Mouse (Mus musculus): ENCODE data around the gene BC048562.
A peak's percentile ranks its signal among the peaks of the same experiment; 100 is the strongest.

BC048562 gene

DNA sequence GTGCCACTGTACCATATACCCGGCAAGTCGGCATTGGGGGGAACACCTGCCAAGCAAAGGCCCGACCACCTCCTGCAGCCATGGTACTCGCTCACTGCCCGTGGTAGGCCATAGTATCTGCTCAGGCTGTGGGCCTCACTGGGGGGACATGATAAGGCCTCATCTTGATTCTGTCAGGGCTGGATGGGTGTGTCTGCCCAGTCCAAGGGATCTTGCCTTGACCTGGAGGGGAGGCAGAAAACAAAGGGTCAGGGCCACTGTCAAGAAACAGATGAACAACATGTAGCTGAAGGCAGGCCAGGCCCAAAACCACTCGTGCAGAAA lies 14.8 kb downstream of the BC048562 start:
- no peak for DNase-seq (ENCODE audit: low read depth)

DNA sequence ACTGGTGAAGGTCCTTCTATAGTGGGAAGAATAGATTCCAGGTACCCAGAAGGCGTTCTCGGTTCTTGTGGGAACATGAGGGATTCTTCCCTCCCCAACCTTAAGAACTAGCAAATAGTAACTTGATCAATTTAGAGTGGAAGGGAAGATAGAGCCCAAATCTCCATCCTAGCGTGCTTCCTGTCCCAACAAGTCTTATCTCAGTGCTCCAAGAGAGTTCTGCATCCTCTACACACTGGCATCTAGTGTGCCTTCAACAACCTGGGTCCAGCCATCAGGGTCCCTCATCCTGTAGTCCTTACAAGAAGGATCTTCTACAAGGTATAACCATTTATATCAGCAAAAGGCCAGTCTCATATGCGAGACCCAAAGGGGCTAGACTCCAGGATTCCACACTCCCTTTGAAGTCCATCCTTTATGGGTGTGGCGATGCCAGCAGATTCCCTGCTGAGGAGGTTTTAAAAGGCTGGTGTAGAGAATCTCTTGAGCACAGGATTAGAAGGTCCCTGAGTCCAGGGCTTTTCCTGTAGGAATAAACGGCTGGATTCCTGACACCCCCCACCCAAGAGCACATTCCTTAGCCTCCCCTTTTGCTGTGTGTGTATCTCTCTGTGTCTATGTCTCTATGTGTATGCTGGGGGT lies 15.4 kb downstream of the BC048562 start:
- DNase-seq (ENCODE audit: low read depth), result peak; percentile 18

DNA sequence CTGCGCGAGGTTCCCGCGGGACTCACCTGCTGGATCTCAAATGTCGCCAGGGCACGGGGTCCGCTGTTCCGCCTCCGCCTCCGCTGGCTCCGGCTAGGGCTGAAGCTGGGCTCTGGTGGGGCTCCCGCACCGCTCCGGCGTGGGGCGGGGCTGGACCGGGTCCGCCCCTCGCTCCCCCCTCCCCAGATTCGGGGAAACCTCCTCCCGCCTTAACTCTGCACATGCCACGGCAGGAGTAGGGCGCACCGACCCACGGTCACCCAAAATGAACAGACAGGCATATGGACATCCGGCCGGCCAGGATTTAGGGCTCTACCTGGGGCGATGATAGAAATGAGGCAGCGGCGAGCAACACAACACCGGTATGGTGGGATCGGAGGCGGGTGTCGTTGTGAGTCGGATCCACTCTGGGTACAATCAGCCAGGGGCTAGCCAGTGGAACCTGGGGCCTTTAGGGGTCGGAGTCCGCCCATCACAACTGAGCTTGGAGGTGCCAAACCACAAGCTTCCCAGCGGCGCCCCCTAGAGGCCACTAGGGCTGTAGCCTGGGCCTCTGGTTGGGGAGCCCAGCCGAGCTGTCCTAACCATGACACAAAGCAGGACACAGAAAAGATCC lies 16.1 kb downstream of the BC048562 start:
- DNase-seq (ENCODE audit: low read depth), result peak; percentile 90

DNA sequence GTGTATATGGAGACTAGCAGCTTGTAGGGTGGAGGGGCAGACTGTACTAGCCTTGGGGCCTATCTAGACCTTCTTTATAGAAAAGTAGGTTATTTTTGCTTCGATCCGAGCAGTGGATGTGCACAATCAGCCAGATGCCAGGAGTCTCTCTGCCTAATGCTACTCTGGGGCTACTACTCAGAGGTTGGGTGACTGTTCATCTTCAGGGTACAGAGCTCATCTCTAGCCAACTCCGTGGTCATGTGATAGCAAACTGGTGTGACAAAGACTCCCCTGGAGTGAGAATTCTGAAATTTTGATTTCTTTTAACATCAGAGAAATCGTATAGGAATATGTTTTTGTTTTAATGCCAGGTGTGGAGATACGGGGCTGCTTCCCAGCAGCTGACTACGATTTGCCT lies 16.6 kb downstream of the BC048562 start:
- no peak for DNase-seq (ENCODE audit: low read depth)

DNA sequence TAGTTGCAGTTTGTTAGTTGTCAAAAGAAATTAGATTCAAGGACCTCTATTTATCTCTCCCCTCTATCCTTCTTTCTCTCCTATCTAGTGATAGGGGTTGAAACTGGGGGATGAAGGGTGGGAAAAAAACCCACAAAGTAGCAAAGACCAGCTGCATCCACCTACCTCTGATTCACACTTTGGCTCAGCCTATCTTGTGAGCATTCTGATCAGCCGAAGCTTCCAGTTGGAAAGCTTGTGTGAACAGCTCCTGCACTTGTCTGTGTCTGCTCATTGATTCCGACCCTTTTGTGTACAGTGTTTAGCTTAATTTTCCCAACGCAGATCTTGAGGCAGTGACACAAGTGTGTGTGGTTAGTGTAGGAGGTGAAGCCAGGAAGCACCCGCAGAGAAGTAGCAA lies 17.2 kb downstream of the BC048562 start:
- DNase-seq (ENCODE audit: low read depth), result no peak

DNA sequence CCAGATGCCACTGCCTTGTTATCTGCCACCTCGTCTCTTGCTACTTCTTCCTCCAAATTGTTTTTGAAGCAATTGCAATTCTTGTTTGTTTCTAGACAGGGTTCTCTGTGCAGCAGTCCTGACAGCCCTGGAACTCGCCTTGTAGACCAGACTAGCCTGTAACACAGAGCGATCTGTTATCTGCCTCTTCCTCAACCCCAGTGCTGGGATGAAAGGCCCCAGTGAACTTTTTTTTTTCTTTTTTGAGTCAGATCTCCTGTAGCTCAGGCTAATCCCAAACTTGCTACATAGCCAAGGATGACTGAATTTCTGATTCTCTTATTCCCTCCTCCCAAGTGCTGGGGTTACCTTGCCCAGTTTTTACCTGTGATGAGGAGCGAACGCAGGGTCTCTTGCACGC lies 18.1 kb downstream of the BC048562 start:
- DNase-seq (ENCODE audit: low read depth), result no peak

DNA sequence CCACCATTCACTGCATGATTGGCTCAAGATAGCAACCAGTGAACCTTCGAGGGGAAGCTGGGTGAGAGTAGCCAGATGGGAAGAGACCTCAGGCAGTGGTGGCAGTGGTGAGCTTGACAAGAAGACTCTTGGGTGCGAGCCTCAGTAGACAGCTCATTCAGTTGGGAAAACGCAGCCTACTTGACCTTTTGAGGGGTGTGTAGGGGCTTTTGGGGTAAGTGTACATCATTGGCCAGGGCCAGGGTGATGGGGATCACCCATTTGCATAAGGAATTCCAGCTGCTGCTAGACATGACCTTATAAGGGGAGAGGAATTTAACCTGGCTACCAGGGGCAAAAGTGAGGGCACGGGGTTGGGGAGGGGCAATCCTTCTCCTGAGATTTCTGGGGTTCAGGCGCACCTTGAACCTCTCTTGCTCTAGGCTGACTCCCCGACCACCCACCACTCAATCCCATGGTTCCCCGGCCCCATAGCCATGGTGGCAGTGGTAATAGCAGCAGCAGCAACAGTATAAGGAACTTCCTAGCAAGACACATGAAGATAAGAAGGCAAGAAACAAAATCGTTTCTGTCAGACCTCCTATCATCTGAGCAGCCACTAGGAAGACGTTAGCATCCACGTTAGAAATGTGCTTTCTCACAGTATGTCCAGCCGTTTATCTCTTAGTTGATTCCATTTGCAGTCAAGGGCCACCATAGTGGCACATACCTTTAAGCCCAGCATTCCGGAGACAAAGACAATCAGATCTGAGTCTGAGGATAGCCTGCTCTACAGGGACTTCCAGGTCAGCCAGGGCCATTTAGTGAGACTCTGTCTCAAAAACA lies 19.7 kb downstream of the BC048562 start:
- no peak for DNase-seq (ENCODE audit: low read depth)

DNA sequence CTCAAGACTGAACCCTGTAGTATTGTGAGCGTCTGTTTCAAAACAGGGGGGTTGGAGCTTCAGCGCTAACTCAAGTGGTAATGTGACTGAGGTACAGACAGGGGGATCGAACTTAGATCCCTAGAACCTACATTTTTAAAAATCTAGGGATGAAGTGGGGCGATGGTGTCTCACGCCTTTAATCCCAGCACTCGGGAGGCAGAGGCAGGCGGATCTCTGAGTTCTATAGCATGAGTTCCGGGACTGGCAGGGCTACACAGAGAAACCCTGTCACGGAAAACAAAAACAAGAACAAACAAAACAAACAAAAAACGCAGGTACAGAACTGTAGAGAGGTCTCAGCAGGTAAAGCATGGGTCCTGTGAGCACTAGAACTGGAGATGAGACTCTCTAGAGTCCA lies 20.7 kb downstream of the BC048562 start:
- DNase-seq (ENCODE audit: low read depth), result no peak

DNA sequence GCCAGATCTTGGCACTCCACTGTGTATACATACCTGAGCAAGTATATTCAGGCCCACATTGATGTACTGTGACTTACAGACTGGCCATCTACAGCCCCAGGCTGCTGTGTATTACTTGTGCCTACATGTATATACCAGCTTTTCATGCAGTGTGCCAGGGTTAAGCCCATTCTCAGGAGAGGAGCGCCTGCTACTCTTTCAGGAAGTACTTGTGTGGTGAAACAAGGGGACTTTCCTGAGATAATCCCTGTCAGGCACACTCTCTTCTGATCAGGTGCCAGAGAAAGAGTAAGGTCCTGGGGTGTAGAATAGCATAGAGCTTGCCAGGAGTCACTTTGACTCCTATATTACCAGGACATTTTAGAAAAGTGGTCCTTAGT lies 23.6 kb downstream of the BC048562 start:
- DNase-seq (ENCODE audit: low read depth), result no peak

DNA sequence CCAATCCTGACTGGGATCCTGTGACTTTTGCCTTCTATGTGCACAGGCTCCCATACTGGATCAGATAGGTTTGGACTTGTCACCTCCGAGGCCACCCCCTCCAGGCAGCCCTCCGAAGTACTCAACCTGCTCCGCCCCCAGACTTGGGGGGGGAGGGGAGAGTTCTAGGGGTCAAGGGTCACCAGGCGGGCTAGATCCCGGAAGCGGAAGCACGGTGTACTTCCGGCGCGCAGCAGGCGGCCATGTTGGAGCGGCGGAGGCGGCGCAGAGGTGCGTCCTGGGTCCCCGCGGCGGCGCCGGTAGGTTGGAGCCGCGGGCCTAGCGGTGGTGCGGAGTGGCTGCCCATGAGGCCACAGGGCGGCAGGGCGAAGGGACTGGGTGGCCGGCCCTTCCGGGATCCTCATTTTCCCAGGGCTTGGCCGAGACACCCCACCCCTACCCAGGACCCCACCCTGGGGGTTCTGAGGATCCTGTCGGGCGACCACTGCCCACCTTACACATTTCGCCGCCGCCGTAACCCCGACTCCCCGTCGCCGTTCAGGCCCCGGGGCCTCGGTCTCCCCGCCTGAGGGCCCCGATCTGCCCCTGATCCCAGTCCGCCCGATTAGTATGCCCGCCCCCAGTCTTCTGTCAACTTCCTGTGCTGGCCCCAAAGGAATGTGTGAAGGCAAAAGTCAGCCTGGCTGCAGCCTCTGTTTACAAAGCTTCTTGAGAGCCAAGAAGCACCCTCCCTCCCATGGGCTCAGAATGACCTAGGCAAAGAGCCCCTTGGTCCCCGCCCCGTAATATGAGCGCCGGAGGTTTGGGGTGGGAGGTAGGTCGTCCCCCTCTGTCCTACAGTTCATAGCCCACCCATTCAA lies 24.3 kb downstream of the BC048562 start, which contains the start of gene Ccdc71:
Gene Ccdc71 (plus strand): TSS at position 209 of the 860 bp plus-strand sequence.
- peak; percentile 91 for DNase-seq (ENCODE audit: low read depth)

DNA sequence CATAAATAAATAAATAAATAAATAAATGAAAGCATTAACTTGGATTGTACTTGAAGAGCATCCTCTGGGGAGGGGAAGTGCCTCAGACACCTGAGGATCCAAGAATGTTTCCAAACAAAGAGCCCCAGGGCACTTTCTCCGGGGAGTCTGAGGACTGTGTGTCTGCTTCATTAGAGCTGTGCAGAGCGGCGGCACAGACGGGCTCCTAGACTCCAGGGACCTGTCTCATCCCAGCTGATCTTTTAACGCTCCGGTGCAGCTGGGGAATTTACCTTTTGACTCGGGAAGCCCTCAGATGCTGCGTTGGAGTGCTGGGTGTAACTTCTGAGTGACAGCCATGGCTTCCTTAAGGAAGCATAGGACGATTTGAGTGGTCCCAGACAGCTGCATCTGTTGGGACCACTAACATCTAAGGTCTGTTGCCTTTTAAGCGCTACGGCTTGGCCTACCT lies 24.9 kb downstream of the BC048562 start, which contains the start of gene Klhdc8b:
Gene Klhdc8b (minus strand): TSS at position 401 of the 451 bp plus-strand sequence.
- DNase-seq (ENCODE audit: low read depth), result no peak

DNA sequence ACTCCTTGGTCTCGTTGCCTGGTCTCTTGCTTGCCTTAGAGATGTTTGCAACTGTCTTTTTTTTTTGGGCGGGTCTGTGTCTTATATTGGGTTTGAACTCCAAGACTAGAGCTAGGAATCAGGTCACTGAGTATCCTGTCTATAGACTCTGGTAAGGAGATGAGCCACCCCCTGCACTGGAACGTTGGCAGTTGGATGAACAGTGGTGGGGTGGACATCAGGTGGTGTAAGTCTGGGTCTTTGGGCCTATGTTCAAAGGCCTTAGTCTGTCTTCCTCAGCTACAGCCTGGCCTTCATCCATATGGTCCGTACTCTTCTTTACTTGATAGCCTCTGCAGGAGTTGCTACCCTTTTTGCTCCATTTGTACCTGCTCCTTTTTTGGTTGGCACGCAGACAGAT lies 25.4 kb downstream of the BC048562 start:
- DNase-seq (ENCODE audit: low read depth), result no peak

DNA sequence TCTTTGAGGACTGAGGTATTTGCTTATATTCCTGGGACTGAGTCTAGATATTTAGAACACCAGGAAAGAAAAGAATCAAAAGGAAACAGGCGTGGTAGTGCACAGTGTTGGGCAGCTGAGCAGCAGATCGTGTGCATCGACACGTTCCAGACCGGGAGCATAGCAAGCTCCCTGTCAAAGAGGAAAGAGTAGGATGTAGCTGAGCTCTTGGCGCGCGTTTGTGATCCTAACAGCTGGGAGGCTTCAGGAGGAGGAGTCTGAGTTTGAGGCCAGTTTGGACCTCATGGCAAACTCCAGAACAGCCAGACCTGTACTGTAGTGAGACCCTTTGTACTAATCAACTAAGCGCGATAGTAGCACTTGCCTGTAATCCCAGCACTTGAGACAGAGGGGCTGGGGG lies 25.9 kb downstream of the BC048562 start:
- DNase-seq (ENCODE audit: low read depth), result no peak

DNA sequence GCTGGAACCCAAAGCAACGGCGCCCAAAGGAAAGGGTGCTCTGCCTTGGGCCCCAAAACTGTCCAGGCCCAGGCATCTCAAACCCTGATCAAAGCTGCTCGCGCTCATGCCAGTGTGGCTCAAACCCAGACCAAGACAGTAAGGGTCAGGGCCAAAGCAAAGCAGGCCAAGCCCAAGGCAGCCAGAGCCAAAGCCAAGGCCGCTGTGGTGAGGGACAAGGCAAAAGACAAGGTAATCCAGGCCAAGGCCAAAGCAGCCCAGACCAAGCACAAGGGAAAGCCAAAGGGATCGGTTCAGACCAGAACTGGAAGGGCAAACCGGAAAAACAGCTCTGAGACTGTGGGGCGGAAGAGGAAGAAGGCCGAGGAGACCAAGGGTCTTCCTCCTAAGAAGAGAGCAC lies 27.4 kb downstream of the BC048562 start:
- no peak for DNase-seq (ENCODE audit: low read depth)

DNA sequence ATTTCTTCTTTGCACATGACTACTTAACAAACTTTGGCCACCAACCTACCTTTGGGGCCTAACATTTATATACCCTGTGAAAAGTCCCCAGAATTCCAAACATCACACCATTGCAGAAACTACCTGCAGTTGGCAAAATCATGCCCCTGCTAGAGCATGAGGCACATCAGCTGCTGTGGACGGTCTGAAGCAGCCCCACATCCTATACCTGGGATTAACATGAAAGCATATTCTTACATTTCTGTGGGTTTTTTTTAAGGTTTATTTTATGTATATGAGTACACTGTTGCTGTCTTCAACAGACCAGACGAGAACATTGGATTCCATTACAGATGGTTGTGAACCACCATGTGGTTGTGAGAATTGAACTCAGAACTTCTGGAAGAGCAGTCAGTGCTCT lies 29.9 kb downstream of the BC048562 start:
- no peak for DNase-seq (ENCODE audit: low read depth)

DNA sequence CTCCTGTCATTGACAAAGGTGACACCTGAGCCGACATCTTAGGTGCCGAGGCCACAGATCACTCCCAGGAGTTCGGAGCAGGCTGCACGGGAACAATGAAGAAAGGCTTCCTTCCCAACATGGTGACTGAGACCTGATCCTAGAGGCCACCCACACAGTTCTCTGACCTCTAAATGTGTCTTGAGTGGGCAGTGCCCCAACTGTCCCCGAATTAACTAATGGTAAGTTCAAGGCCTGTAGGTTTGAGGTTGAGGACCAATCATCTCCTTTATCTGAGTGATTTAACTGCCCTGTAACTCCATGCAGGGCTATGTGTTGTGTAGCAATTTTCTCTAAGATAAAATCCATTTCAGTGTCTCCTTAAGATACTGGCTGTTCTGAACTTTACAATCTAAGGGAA lies 33.1 kb downstream of the BC048562 start:
- DNase-seq (ENCODE audit: low read depth), result no peak

DNA sequence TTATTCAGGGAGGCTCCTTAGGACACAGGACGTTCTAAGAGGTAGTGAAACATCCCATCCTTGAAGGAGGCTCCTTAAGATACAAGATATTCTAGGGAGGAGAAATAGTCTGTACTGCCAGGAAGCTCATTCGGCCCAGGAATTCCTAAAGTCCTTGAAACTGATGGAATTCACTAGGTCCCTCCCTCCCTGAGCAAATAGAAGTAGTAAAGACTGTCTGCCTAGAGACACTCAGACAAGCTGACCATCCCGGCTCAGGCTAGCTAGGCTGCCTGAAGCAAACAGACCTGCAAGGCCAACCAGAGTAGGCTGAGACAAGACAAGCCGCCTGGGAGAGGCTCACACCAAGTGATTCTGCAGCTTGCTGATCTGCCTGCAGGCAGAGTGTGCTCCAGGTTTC lies 33.6 kb downstream of the BC048562 start:
- DNase-seq (ENCODE audit: low read depth), result no peak

DNA sequence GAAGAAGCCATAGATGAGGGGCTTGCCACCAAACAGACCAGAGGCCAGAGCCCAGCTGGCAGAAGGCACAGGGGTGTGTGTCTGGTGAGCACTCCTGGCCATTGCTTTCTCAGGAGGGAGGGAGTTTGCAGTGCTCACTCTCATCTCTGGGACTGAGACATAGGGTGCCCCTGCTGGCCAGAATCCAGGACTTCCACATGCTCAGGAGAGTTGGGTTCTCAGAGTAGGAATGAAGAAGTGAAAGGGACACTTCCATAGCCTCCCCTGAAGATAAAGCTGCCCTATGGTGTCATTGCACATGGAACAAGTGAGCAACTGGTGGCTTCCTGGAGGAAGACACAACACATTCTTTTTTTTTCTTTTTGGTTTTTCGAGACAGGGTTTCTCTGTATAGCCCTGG lies 38.2 kb downstream of the BC048562 start:
- no peak for DNase-seq (ENCODE audit: low read depth)

DNA sequence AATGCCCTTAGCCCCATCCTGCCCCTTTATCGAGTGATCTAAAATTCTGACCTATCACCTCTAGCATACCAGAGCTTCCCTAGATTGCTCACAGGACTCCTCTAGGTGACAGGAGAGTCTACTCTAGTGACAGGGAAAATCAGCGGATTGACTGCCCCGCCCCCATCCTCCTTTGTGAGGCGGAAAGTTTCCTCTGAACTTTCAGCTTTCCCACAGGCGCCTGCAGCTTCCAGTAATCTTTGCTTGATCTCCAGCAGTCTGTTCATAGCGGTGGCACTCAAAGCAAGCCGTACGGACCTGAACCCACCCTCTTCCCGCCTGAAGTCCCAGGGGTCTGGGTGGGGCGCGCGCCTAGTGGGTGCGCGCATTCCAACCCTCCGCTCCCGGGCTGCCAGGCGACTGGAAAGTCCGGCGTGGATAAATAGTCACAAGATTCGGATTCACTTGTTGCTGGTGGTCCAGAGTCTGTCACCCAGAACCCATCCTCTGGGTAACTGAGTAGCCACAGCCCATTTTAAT lies 42.4 kb downstream of the BC048562 start:
- peak; percentile 28 for DNase-seq (ENCODE audit: low read depth)

DNA sequence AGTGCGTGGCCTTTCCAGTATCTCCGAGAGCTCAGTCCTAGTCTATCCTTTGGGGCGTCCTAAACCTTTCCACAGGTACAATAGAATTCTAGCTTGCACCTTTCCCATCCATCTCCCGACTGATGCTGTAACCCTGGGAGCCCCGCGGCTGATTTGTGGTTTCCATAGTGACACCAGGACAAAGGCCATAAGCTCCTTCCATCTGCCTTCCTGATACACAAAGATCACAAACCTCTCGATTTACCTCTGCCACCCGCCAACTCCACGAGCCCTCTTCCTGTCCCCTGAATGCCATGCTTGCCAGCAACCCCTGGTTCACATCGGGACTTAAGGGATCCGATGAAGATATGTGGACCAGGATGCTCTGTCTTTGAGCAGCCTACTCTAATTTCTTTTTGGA lies 43.0 kb downstream of the BC048562 start:
- DNase-seq (ENCODE audit: low read depth), result no peak

DNA sequence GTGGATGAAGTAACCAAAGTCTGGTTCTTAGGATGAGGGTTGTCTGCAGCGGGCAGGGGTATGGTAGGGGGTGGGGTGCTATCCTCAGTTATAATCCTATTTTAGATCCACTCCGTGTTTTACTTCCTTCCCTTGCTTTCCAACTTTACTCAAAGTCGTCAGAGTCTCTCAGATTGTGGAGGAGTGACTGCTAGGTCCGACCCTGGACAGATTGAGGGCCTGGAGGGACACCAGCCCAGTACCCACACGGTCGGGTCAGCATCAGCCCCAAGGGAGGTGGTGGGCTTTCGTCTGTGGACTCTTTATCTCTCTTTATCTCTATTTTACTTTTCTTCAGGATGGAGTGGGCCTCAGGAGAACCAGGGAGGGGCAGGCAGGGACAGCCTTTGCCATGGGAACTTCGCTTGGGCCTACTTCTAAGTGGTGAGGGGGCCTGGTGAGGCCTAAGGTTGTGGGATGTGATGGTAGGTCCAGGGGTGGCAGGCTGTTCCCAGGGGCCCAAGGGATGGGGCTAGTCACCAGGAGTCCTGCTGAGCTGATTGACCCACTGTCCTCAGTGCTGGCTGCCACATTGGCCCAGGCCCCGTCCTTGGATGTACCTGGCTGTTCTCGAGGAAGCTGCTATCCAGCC lies 43.6 kb downstream of the BC048562 start, which contains the start of gene Lamb2:
Gene Lamb2 (plus strand): TSS at position 16 of the 631 bp plus-strand sequence.
- DNase-seq (ENCODE audit: low read depth), result peak; percentile 36

Measured in induced T-regulatory cell, adult 2 months (primary cell).